Mouse (Mus musculus) frontal cortex, adult 2 months (tissue): ENCODE results near the gene Kcnip1. TPM values are rescaled to one million over a fixed set of nuclear protein-coding genes. Genes with fewer than 3 reads are reported as not detected.

Experiments
- DNase-seq, 2 experiments: peaks; one replicate each; pipeline ENCODE4 v3.0.0; 2022; ENCODE audit warnings: low spot score in 1 of 2; ENCODE audit errors: extremely low spot score in 1 of 2
- polyA plus RNA-seq: library from polyadenylated mRNA; depleted of rRNA; stranded (reverse); fragments of >200 nt; gene quantifications from 2 replicates; pipeline ENCODE4 v1.2.3, GENCODE M21; 2012

Kcnip1 gene
- polyA plus RNA-seq, 1 experiment, result 58.9 TPM

DNA sequence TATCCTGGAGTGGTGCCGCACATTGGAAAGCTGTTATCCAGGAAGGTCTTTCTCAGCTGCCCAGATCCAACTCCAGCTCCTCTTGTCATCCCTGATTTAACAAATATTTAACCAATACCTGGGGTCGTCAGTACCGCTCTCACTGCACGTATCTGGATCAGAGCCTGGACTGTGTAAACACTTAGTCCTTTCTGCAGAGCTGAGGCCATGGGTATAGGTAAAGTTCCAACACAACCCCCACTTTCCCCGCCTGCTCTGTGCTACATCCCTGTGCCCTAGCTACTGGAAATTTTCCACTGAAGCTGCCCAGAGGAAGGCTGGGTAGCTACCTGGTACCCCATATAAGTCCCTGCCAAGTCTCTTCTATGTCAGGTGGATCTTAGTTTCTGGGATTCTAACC is 3.0 kb downstream of the Kcnip1 start:
- DNase-seq, result no peak

DNA sequence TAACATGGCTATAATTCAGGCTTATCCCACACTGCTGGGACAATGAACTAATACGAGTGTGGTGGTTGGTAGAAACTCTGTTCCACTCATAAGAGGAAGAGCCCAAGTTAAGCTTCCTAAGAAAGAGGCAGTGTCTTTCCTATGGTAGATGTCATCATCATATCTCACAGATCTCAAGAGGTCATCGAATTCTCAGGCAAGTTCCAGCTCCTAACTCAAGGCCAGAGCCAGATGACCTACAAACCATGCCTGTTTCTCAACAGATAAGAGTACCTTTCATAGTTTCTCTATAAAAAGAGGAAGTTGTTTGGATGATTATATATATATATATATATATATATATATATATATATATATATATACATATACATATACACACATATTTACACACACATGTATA is 6.4 kb downstream of the Kcnip1 start:
- DNase-seq, result no peak

DNA sequence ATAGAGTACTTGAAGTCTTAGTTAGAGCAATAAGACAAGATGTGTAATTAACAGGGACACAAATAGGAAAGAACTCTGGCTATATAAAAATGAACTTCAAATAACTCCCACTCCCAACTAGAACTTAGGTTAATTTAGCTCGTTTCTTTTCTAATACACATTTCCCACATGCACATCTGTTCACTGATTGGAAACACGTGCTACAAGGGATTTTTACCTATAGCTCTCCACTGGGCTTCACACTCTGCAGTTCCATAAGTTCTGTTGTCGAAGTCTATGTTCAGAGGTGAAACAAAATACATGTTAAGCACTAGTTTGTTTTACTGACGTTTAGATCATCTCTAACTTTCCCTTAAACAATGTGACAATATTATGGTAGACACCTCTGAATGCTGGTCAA is 12.8 kb downstream of the Kcnip1 start:
- no peak for DNase-seq

DNA sequence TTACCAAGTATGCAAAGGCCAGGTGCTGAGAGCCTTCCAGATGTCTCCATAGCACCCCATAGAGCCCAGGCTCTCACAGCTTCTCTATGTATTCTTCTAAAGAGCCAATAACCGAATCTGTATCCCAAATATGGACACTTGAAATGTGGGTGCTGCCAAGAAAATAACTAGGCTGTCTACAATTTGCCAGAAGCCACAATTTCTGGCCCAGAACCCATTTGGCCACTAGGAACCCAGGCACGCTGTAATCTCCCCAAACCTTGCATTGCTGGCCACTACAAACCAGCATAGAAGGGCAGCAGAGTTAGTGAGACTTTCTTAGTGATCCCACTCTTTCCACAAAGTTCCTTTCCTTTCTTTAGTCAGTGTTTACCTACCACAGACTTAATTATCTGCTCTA is 17.8 kb downstream of the Kcnip1 start:
- DNase-seq, result no peak

DNA sequence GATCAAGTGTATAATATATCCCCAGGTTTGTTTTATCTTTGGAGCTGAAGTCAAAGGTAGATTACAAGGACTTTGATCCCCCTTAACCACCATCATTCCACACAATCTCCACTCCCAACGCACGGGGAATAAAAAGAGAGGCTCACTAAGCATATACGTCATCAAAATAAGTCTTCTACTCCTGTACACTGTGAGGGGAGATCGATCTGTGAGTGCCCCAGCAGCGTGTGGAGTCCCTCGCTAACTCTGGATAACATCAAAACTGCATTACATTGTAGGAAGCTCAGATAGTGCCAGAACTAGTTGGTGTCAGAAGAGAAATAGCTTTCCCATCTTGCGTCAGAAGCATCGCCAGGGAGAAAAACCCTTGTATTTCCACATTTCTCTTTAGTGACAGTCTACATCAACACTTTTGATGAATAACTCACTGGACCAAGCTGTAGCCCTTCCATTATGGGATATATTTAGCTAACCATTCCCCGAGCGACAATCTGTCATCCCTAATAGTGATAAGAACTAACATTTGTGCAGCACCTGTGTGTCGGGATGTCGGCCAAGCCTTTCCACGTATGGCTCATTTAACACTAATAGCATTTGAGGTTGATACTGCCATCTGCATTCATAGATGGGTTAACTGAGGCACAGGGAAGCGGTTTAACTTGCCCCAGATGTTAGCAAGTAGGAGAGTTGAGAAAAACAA is 18.5 kb downstream of the Kcnip1 start:
- DNase-seq, result no peak

DNA sequence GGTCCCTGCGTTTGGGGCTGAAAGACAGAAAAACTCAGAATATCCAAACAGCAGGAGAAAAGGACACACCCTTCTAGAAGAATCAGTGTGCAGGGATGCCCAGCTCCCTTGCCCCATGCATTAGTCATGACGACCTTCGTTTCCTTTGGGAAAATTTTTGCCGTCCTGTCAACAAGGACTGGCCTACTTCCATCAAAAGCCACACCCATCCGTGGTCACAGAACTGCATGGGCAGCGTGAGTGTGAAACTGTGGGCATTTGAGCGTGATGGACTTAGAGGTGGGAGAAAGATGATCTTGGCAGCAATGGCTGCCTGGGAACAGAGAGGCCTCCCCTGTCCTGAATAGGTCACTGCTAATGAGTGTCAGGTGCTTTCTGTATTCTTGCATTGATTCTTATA is 20.8 kb downstream of the Kcnip1 start:
- DNase-seq, result no peak

DNA sequence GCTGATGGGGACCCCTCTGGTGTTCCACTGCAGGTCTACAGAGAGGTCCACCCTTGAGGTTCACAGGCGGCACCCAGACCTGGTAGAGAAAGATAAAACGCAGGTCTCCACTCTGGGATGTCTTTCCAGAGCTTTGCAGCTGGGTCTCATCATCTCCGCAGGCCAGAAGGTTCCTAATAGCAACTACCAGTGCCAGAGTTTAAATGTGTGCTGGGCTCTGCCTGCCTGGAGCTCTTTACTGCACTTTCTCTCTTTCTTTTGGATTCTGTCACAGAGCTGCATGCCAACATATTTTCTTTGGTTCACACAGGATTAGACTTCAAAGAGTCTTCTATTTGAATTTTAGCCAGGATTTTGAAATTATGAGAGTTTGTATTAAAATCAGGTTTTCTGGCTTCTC is 23.8 kb downstream of the Kcnip1 start:
- no peak for DNase-seq

DNA sequence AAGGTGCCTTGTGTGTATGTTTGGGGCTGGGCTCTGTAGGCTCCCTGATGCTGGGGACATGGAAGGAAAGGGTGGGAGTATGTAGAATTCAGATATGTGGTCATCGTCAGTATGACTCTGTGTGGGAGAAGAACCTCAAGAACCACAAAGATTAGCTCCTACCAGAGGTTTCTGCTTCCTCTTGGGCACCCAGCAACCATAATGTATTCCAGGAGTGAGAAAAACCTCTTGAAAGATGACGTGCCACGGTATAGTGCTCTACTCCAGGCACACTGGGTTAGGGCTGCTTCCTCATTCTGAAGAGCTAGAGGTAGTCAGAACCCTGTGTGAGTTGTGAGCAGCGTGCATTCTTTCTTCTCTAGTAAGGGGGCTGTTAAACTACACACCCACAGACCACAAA is 25.2 kb downstream of the Kcnip1 start:
- no peak for DNase-seq

DNA sequence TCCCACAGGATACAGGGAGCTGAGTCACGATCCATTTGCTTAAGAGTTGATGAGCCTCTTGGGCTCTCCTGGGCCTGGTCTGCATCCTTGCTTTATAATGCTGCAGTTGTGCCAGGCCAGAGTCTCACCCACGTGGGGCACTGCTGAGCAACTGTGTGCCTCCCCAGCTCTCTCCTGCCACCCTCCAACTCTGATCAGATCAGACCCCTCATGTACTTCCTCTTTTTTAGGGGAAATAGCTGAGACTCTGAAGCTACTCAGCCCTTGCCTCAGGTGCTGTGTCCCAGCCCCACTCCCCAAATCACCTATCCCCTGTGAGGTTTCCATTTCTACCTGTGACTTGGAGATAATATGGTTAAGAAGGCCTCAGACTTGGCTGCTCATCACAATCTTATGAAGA is 27.6 kb downstream of the Kcnip1 start:
- no peak for DNase-seq

DNA sequence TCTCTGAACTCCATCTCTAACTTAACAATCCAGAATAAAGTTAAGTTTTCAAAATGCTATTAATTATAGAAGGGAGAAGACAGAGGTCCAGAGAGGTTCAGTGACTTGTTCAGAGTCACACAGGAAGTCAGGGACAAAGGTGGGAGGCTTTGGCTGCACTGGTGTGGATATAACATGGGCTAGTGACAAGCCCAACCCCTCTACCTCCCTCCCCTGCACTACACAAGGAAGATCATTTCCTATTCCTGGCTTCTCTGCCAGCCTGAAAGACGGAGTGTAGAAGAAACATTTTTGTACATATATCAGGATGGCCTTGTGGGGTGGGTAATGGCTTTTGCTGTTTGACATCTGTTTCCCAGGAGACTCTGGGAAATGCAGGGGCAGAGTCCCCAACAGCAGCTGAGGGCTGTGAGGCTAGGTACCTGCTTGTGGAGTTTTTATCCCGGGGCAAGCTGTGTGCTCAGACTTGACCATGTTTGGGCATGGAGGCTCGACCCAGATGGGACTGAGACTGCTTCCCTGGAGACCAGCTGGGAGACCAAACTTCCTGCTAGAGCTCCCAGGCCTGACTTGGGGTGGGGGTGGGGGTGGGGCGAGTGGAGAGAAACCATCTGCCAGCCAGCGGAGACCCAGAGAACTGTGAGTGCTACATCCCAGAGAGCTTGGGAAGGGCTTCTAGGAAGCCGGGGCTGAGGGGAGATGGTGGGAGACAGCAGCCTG is 30.1 kb downstream of the Kcnip1 start, which contains the start of gene Kcnmb1:
TSS of gene Kcnmb1 (plus strand) at position 326 of the 720 bp plus-strand sequence.
- no peak for DNase-seq

DNA sequence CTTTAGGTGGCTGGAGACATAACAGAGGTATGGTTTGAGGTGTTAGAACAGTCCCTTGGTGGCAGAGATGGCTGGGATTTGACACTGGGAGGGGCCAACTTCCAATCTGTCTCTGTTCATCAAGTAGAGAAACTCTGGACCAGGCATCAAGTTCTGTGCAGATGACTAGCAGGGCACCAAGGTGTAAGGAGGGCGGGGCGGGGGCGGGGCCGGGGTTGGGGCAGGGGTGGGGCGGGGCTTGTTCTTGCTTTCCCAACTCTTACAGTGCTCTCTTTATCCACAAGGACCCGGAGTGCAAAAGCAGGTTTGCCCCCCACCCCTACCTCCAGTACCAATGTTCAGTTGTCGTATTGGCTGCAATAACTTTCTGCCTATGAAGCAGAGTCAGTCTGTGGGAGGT is 30.8 kb downstream of the Kcnip1 start:
- no peak for DNase-seq

DNA sequence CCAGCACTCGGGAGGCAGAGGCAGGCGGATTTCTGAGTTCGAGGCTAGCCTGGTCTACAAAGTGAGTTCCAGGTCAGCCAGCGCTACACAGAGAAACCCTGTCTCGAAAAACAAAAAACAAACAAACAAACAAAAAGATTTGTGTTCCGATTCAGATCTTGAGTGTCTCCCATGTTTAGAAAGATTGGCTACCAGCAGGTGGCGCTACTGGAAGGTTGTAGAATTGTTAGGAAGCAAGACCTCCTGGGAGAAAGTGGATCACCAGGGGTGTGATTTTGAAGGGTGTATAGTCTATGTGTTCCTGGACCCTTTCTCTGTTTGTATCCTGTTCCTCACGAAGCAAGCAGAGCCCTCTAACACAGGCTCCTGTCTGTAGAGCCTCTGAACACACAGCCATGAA is 34.2 kb downstream of the Kcnip1 start:
- peak in 1 of 2 experiments; percentile 56 for DNase-seq

DNA sequence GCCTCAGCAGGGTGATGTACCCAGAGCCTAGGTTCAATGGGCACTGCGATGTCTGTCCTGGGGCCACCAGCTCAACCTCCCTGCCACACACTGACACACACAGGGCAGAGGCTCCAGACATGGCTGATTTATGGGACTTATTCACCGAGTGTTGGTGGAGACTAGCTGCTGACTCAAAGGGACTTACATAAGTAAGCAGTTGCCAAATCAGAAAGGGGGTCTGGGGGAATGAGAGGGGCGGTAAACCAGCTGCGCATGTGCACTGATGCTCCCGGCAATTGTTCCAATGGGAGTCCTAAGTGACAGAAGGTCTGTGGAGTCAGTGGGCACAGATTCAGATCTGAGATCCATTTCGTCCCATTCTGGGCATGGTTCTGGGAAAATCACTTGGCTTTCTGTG is 35.4 kb downstream of the Kcnip1 start:
- DNase-seq, result no peak

DNA sequence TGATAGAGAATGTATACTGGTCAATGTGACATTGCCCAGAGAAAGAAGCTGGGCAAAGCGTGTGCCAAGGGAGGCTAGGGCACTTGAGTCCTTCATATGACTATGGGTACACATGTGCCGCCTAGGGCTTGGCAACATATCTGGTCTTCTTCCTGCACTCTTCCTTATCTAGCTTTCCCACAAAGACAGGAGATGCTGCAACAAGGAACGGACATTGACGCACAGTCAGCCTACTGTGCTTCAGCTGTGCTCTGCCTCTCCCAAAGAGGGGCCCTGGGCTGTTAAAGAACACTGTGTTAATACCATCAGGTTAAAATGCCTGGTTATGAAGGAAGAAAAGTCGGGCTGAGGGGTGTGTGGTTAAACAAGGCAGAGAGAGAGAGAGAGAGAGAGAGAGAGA is 36.3 kb downstream of the Kcnip1 start:
- no peak for DNase-seq

DNA sequence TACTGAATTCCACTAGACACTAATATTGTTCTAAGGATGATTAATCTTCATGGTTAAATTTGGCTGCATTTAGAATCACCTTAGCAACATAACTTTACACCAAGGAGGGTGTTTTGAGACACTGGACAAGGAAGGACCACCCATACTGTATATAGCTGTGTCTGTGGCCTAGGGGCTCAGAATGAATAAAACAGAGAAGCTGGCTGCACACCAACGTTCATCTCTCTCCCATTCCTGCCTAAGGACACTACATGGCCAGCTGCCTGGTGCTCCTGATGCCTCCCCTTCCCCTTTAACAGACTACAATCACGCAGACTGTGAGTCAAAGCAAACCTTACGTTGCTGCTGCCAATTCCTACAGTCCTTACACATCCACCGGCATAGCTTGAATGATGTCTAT is 37.0 kb downstream of the Kcnip1 start:
- DNase-seq, result no peak

DNA sequence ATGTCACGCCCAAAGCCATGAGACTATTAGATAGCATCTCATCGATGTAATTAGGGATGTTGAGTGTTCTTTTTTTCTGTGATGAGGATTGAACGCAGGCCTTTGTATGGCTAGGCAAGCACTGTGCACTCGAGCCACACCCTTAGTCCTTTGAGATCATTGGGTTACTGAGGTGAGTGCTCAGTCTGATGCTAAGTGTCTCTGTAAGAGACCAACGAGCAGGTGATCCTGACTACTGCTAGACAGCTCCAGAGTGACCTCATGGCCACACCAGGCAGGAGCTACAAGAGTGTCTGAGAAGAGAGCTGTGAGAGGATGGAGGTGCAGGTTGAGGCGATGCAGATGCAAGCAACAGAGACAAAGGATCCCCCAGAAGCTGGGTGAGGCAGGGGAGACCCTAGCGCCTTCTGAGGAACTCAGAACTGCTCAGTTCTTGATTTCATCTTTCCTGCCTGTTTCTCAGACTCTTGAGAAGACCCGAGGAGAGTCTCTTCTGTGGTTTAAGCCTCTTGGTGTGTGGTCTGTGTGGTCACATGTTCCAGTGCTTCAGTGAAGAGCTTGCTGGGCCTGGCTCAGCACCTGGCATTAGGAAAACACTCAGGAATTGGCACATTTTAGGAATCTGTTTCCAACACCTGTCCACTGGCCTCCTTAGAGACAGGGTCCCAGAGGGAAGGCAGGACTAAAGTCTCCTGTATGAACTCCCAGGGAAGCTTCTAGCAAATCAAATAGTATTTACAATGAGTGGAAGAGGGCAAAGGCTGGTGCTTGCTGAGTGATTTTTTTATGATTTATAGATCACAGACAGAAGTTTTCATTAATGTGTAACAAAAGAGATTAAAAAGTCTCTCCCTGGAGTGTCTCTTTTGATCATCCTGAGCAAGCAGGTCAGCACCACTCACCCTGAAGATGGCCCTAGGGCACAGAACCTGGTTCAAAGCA is 41.0 kb downstream of the Kcnip1 start:
- DNase-seq, result no peak

DNA sequence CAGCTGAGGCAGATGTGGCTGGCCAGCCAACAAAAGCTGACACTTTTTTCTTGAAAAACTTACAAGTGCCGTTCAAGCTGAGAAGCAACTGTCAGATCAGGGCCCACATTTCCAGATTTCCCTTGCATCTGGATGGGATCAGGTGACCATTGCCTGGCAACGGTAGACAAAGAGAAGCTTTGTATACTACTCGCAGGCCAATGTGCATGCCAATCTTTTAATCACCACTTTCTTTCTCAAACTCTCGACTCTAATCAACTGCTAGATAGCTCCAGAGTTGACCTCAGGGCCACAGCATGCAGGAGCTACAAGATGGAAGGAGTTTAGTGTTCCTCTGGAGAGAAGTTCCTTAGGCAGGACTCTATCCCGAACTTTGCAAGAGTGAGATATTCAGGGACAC is 41.8 kb downstream of the Kcnip1 start:
- no peak for DNase-seq

DNA sequence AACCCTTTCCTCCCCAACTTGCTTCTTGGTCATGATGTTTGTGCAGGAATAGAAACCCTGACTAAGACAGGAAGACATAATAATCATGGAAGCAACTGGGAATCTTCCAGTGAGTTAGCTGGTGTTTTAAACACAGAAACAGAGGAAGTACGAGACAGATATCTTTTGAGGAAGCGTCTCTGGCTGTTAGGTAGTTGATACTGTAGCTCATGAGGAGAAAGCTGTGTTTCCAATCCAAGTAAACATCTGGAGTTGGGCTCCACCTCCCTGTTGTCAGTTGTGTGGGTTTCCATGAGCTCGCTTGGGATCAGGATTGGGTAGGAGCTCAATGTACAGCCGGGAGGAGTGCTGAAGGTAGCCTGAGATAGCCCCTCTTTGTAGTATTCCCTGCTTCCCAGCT is 46.5 kb downstream of the Kcnip1 start:
- no peak for DNase-seq

DNA sequence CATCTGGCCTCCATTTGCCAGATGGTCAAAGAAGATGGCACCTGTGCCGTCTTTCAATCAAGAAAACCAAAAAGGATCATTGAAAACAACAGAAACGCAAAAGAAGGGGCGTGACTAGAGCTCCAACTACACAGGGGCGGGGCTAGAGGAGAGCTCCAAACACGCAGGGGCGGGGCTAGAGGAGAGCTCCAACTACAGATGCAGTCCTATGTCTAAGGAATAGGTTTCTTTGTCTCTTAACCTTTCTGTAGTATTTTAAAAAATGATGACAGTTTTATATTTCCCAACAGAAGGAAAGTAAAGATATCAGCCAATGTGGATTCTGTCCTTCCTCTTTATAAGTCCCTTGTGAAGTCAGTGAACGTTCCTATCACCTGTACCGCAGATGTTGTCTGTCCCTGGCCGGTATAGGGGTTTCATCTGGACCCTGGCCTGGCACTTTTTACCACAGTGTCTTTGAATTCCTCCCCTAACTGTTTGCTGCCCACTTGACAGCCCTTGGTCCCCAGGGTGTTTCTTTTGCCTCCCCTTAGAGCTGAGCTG is 48.1 kb downstream of the Kcnip1 start:
- DNase-seq, result no peak

DNA sequence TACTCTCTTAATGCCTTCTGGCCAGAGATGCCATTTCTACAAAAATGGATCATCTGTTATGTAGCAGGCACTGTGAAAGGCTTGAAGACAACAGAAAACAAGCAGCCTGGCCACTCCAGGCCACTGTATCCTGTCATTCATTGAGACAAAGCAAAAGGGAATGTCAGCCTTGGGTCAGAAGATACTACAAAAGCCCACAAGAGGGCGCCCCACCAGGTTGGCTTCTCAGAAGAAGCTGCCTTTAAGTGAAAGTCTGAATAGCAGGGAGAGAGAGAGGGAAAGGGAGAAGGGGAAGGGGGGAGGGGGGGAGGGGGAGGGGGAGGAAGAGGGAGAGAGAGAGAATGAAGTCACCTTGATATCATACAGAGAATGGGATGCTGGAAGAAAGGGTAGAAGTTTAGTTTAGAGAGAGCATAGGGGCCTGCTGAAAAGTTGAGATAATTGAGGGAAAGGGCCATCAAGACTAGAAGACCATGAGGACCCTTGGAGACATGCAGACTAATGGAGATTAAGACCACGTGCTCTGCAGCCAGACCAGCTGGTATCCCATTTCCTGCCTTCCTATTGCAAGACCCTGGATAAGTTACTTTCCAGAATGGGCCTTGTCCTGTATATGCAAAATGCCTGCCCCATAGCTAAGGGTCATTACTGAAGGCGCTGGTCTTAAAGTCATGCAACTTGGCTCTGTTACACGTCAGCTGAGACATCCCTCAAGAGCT is 48.7 kb downstream of the Kcnip1 start:
- DNase-seq, result no peak
